Mouse (Mus musculus): ENCODE results near the gene Ptprn2.

DNA sequence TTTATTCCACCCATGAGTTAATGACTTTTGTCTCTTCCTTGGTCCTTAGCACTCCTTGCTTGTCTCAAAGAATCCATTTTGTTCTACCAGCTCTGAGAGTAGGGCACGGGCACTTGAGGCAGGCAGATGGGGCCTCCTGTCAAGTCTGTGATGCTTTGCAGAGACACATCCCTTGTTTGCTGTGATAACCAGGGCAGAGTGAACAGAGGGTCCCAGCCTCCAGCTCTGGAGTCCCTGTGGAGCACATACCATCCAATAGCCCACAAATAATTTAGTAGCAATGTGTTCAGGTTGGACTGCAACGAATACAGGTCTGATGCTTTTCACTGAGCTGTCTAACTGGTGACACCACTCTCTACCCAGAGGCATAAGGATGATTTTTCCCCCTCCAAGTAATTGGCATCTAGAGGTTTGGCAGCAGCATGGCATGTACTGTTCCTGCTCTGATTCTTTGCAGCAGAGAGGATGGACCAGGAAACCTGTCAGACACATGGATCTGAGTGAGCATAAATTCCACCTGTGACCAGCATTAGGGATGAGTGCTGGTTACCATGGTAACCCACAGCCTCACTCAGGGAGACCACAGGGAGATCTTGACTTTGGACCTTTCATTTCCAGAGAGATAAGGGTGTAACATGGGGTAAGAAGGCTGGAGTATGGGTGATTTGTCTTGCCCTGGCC is 319.7 kb downstream of the Ptprn2 start:
- TF ChIP-seq CTCF (IDR thresholded peaks at IDR 0.05; ENCODE audit: insufficient read depth, low read length): no peak
- no peak for TF ChIP-seq POLR2A (IDR thresholded peaks at IDR 0.05; ENCODE audit: borderline replicate concordance, extremely low read depth, low read depth, low read length)

All from lung, adult 2 months (tissue).